Mouse (Mus musculus) kidney, adult 2 months (tissue): ENCODE results near the gene Tbc1d32. TPM values are rescaled to one million over a fixed set of nuclear protein-coding genes. Genes with fewer than 3 reads are reported as not detected.

Source experiments
- DNase-seq: peaks from one replicate; pipeline ENCODE4 v3.0.0; 2021
- H3K27ac ChIP-seq: fragments of 200-500 bp; 2 replicates; pipeline ENCODE4 v1.5.1; 2012; ENCODE audit warnings: low read depth, low read length, control low read depth, inconsistent platforms; ENCODE audit not compliant: insufficient read depth
- H3K27me3 ChIP-seq: fragments of 200-500 bp; replicated peaks from 2 replicates; pipeline ENCODE4 v1.6.1; 2012; ENCODE audit warnings: mild to moderate bottlenecking, moderate library complexity, low read length, inconsistent platforms; ENCODE audit not compliant: control insufficient read depth, insufficient read depth
- H3K36me3 ChIP-seq: fragments of 200-500 bp; 2 replicates; pipeline ENCODE4 v1.6.1; 2012; ENCODE audit warnings: mild to moderate bottlenecking, moderate library complexity, low read length, inconsistent platforms; ENCODE audit not compliant: control insufficient read depth, insufficient read depth
- H3K4me1 ChIP-seq: fragments of 200-500 bp; 2 replicates; pipeline ENCODE4 v1.6.1; 2011; ENCODE audit warnings: low read length; ENCODE audit not compliant: control insufficient read depth, insufficient read depth
- H3K4me3 ChIP-seq: fragments of 200-500 bp; 2 replicates; pipeline ENCODE4 v1.5.1; 2011; ENCODE audit warnings: mild to moderate bottlenecking, low read depth, low read length, control low read depth; ENCODE audit not compliant: insufficient read depth
- CTCF ChIP-seq: fragments of 200-500 bp; conservative IDR thresholded peaks from 2 replicates; pipeline ENCODE4 v1.5.1; 2011; ENCODE audit warnings: low read depth, mild to moderate bottlenecking, control low read depth, low read length, moderate library complexity, mixed read lengths; ENCODE audit not compliant: insufficient read depth, insufficient read length
- POLR2A ChIP-seq: fragments of 200-500 bp; IDR thresholded peaks from one replicate; pipeline ENCODE4 v1.6.1; 2011; ENCODE audit warnings: low read depth, low read length, control low read depth
- WGBS: fragments of 180-500 bp; shearing (Covaris S2); methylation state at CpG from one replicate; pipeline ENCODE4 v1.1.7; 2018; 5-methylcytosine and 5-hydroxymethylcytosine counted together
- polyA plus RNA-seq: library from polyadenylated mRNA; depleted of rRNA; stranded (reverse); fragments of >200 nt; gene quantifications from 2 replicates; pipeline ENCODE4 v1.2.3, GENCODE M21; 2012

Gene Tbc1d32
- polyA plus RNA-seq, 1 experiment, result 2.2 TPM

GRCm38 (mm10) chr10:56114951-56115635, 113.4 kb downstream of the Tbc1d32 start:
- no peak overlapping the region for H3K27ac ChIP-seq

GRCm38 (mm10) chr10:56106996-56107334, 121.5 kb downstream of the Tbc1d32 start:
- WGBS, result 49% methylated on average over 1 of the region's 1 CpGs
- Histone ChIP-seq H3K27me3 (no peaks in the 10 kb centered on the region), H3K4me1 (no peaks in the 10 kb centered on the region), H3K36me3 (no peaks in the 10 kb centered on the region), H3K4me3 (peak overlapping the region; percentile 58), H3K27ac (no peak overlapping the region)
- no peak for DNase-seq
- TF ChIP-seq POLR2A (no peak), CTCF (no peak)

More at GRCm38 (mm10) chr10:56114951-56115635, 113.4 kb downstream of the Tbc1d32 start:
- TF ChIP-seq POLR2A (no peak), CTCF (no peak)
- 7% methylated on average over 50 of the region's 50 CpGs for WGBS
- Histone ChIP-seq H3K27me3 (no peaks in the 10 kb centered on the region), H3K4me1 (no peaks in the 10 kb centered on the region), H3K36me3 (no peaks in the 10 kb centered on the region), H3K4me3 (peak overlapping the region; percentile 46)
- DNase-seq, result peak; percentile 50

- Histone ChIP-seq H3K4me1 (no peaks in the 10 kb centered on the region), H3K36me3 (no peaks in the 10 kb centered on the region), H3K4me3 (peak within 1 kb of the TSS; percentile 58), H3K27ac (no peak within 1 kb of the TSS), H3K27me3 (no peaks in the 10 kb centered on the region)
- WGBS, result 29% methylated on average over 18 of the region's 18 CpGs
- DNase-seq, result peak; percentile 92
- TF ChIP-seq CTCF (peak; percentile 67), POLR2A (no peak)
These were observed 122.0 kb downstream of the Tbc1d32 start, which contains the start of gene Msl3l2 for GRCm38 (mm10) chr10:56106333-56106995. TSS of gene Msl3l2 (plus strand) at chr10:56106917.

- no peak overlapping the region for H3K27ac ChIP-seq
- H3K4me3 ChIP-seq, result no peak overlapping the region
- no peak for TF ChIP-seq CTCF
- no peak for TF ChIP-seq POLR2A
- no peaks in the 10 kb centered on the region for H3K36me3 ChIP-seq
- no peaks in the 10 kb centered on the region for H3K4me1 ChIP-seq
- DNase-seq, result no peak
- 88% methylated on average over 3 of the region's 3 CpGs for WGBS
- H3K27me3 ChIP-seq, result no peaks in the 10 kb centered on the region
These were observed 128.7 kb downstream of the Tbc1d32 start for GRCm38 (mm10) chr10:56099641-56100310.

- Histone ChIP-seq H3K36me3 (no peaks in the 10 kb centered on the region), H3K27me3 (no peaks in the 10 kb centered on the region), H3K4me3 (no peak overlapping the region), H3K4me1 (no peaks in the 10 kb centered on the region), H3K27ac (no peak overlapping the region)
- DNase-seq, result no peak
- WGBS, result 90% methylated on average over 3 of the region's 3 CpGs
- TF ChIP-seq POLR2A (no peak), CTCF (no peak)
These were observed 129.4 kb downstream of the Tbc1d32 start for GRCm38 (mm10) chr10:56099126-56099525.

GRCm38 (mm10) chr10:56096757-56097156, 131.7 kb downstream of the Tbc1d32 start:
- no peak for DNase-seq

GRCm38 (mm10) chr10:56094586-56094985, 133.9 kb downstream of the Tbc1d32 start:
- no peak overlapping the region for H3K4me3 ChIP-seq
- H3K36me3 ChIP-seq, result no peaks in the 10 kb centered on the region
- H3K27ac ChIP-seq, result no peak overlapping the region
- no peak for DNase-seq
- H3K4me1 ChIP-seq, result no peaks in the 10 kb centered on the region
- 85% methylated on average over 5 of the region's 5 CpGs for WGBS
- H3K27me3 ChIP-seq, result no peaks in the 10 kb centered on the region
- no peak for TF ChIP-seq POLR2A
- no peak for TF ChIP-seq CTCF

More at GRCm38 (mm10) chr10:56096757-56097156, 131.7 kb downstream of the Tbc1d32 start:
- Histone ChIP-seq H3K27ac (no peak overlapping the region), H3K36me3 (no peaks in the 10 kb centered on the region), H3K4me3 (no peak overlapping the region), H3K27me3 (no peaks in the 10 kb centered on the region), H3K4me1 (no peaks in the 10 kb centered on the region)
- no peak for TF ChIP-seq POLR2A
- TF ChIP-seq CTCF, result no peak
